Comparison of ENCODE assay signal across 26 mouse cellular contexts in the genomic region with DNA sequence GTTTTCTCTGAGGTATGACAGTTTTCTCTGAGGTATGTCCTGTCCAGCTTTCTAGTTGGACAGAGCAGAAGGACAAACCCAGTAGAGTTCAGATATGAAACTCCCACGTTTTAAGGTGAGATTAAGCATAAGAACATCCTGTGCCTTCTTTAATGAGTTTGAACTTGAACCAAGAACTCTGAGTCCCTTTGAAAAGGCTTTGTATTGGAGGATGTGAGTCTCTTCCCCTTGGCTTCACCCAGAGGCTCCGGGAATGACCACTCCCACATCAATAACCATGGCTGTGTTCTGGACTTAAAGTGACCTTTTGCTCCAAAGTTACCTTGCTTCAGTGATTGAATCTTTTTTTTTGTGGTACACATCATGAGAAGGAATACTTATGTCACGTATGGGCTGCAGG. TPM values are rescaled to one million over a fixed set of nuclear protein-coding genes. Genes with fewer than 3 reads are reported as not detected.
DNase-seq lines count a peak whose midpoint lies in the region; TF ChIP-seq lines count a peak whose summit lies in the region.
"Had no signal": no experiment of that assay in that cellular context is flagged by ENCODE, and none has a peak within 500 bp of the region (broad histone marks: within the 10 kb centered on the region; RNA-seq: fewer than 3 reads in every experiment).

No protein-coding gene starts in this region.

- no peak for DNase-seq in gastrocnemius, adult 2 months
- DNase-seq in gastrocnemius, postnatal 36 days: no peak
- DNase-seq in heart, adult 9 months (ENCODE audit: low spot score in 2 of 2): peak; percentile 26 to 73
- no peak for DNase-seq in heart, postnatal 4 days
- no peak for DNase-seq in layer of hippocampus, adult 2 months (ENCODE audit: low spot score in 2 of 2)
- no peak for DNase-seq in layer of hippocampus, postnatal 10 days (ENCODE audit: low spot score in 2 of 2)
- no peak for DNase-seq in spleen, postnatal 4 days (ENCODE audit: low spot score in 2 of 2)
- DNase-seq: adrenal gland, adult 2 months; adrenal gland, postnatal 36 days; cerebellum, adult 2 months; cerebellum, postnatal 14 days; gastrocnemius, postnatal 14 days; kidney, adult 11 months; kidney, postnatal 25 days had no signal

- intact Hi-C loops in gastrocnemius, adult 2 months (cut with DNase I): no loop called here
- intact Hi-C loops in gastrocnemius, postnatal 36 days (cut with DNase I): no loop called here

- TF ChIP-seq CTCF in gastrocnemius, adult 2 months (IDR thresholded peaks at IDR 0.05): no peak
- TF ChIP-seq CTCF in layer of hippocampus, adult 2 months (conservative IDR thresholded peaks at IDR 0.05): no peak

- peak overlapping the region; percentile 74 for H3K27ac ChIP-seq in gastrocnemius, adult 2 months
- peak overlapping the region; percentile 10; the same call in 1 of the 2 replicates for H3K27ac ChIP-seq in layer of hippocampus, adult 2 months
- peak overlapping the region; percentile 91 for H3K27ac ChIP-seq in brown adipose tissue, adult 24 weeks (replicated peaks; ENCODE audit: low read depth, low read length)
- H3K27ac ChIP-seq: embryonic facial prominence, embryonic 10.5 days; embryonic facial prominence, embryonic 15.5 days; forebrain, embryonic 13.5 days; hindbrain, embryonic 15.5 days; limb, embryonic 13.5 days; liver, embryonic 12.5 days; macrophage; midbrain, embryonic 13.5 days; neural tube, embryonic 13.5 days; stomach, embryonic 15.5 days had no signal

- no peak overlapping the region for H3K4me3 ChIP-seq in gastrocnemius, adult 2 months
- no peak overlapping the region for H3K4me3 ChIP-seq in layer of hippocampus, adult 2 months
- no peak overlapping the region for H3K4me3 ChIP-seq in brown adipose tissue, adult 24 weeks (ENCODE audit: insufficient read depth, low read depth, low read length)
- H3K4me3 ChIP-seq: embryonic facial prominence, embryonic 10.5 days; embryonic facial prominence, embryonic 15.5 days; forebrain, embryonic 13.5 days; heart, embryonic 12.5 days; hindbrain, embryonic 15.5 days; limb, embryonic 13.5 days; liver, embryonic 12.5 days; midbrain, embryonic 13.5 days; neural tube, embryonic 13.5 days; stomach, embryonic 15.5 days had no signal

- no peaks in the 10 kb centered on the region for H3K4me1 ChIP-seq in brown adipose tissue, adult 24 weeks (ENCODE audit: control insufficient read depth, insufficient read depth, insufficient read length, low read length)
- H3K4me1 ChIP-seq: embryonic facial prominence, embryonic 10.5 days; embryonic facial prominence, embryonic 15.5 days; forebrain, embryonic 13.5 days; heart, embryonic 12.5 days; hindbrain, embryonic 15.5 days; limb, embryonic 13.5 days; liver, embryonic 12.5 days; midbrain, embryonic 13.5 days; neural tube, embryonic 13.5 days; stomach, embryonic 15.5 days had no signal

RNA-seq across cellular contexts. Expression of a gene that starts 37.6 kb away (rescaled TPM):
- 1 to 10 TPM; 4.0 to 5.8 TPM for total RNA-seq in gastrocnemius, adult 2 months (2021)
- 1 to 10 TPM; 4.6 to 5.0 TPM for total RNA-seq in gastrocnemius, postnatal 36 days (2021)
- total RNA-seq in heart, postnatal 4 days (2021): 1 to 10 TPM; 4.3 to 4.6 TPM
- 1 to 10 TPM; 1.5 to 2.9 TPM for total RNA-seq in layer of hippocampus, adult 2 months (2021)
- 1 to 10 TPM in 1 of 2 experiments, not detected in 1; 1.2 TPM for total RNA-seq in layer of hippocampus, postnatal 10 days (2021)
- polyA plus RNA-seq in brown adipose tissue, adult 24 weeks (2012; ENCODE audit: insufficient read depth, insufficient read length, missing spikeins): 30.8 and 37.3 TPM in 2 replicates

Comparison
In these comparisons a context has a peak if more than half of its experiments do, and no peak if none do; other contexts are left out.
1. DNase-seq: peak in heart, adult 9 months (2 of 2); none in gastrocnemius, adult 2 months (single experiment), gastrocnemius, postnatal 36 days (0 of 2), heart, postnatal 4 days (single experiment), layer of hippocampus, adult 2 months (0 of 2), layer of hippocampus, postnatal 10 days (0 of 2) and spleen, postnatal 4 days (0 of 2).
2. H3K27ac ChIP-seq: peak in every context shown above with its lines; median percentile 91 in brown adipose tissue, adult 24 weeks; 74 in gastrocnemius, adult 2 months; 10 in layer of hippocampus, adult 2 months.